Mouse (Mus musculus) left cerebral cortex, adult 18-20 months (tissue): ENCODE measurements around the gene Dhx15. TPM values are rescaled to one million over a fixed set of nuclear protein-coding genes. Genes with fewer than 3 reads are reported as not detected.
"Not testable (repeated sequence)": the region's sequence is repeated elsewhere in the genome, so short reads cannot be mapped to it uniquely, and the experiment has no call there.

Experiments used
- DNase-seq, 2 experiments: peaks; one replicate each; pipeline ENCODE4 v3.0.0; 2021 to 2022; ENCODE audit warnings: low spot score in 2 of 2, mixed read lengths in 1 of 2
- long read RNA-seq, 2 experiments: library from polyadenylated mRNA; stranded (forward); transcript quantifications; one replicate each; pipeline ENCODE4 v2.0.0; 2021
- total RNA-seq, 2 experiments: library from RNA; stranded (reverse); gene quantifications; 2 replicates each; pipeline ENCODE4 v1.2.3; 2021

The Dhx15 gene
- total RNA-seq = 10 to 100 TPM; 82.7 to 91.8 TPM
- long read RNA-seq, experiment 1, transcript Dhx15-201 (14 exons, 3,010 nt) = major isoform, 22 of 34 reads
- long read RNA-seq, experiment 1, partial matches to known transcripts = 6 of 34 reads
- long read RNA-seq, experiment 1, other reads (novel, unspliced or antisense) = 5 of 34 reads
- long read RNA-seq, experiment 2, transcript Dhx15-201 (14 exons, 3,010 nt) = major isoform, 13 of 21 reads
- long read RNA-seq, experiment 2, partial matches to known transcripts = 3 of 21 reads
- long read RNA-seq, experiment 2, other reads (novel, unspliced or antisense) = 4 of 21 reads

GRCm38 (mm10) chr5:52190371-52191179, at the start of gene Dhx15:
TSS of gene Dhx15 (minus strand) at chr5:52190514.
- peak; percentile 83 to 94 for DNase-seq

DNA sequence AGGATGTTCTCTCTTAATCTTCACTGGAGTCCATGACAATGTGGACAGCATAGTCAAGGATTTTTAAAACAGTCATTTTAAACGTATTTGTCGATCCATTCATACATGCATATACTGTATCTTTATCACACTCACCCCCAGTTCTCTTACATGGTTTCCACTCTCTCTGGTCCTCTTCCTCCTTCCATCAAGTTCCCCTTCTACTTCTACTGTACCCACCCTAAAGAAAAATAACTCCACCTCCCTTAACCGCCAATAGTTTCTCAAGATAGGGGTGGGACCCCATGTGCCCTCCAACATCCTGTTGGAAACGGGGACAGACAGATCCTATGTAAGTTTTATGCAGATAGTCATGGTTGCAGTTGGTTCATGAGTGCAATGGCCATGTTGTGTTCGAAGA, 48.6 kb upstream of the Dhx15 start:
- DNase-seq = no peak

- DNase-seq = no peak
Observed at GRCm38 (mm10) chr5:52237956-52238735, 47.8 kb upstream of the Dhx15 start.

- not testable (repeated sequence) for DNase-seq
Observed at GRCm38 (mm10) chr5:52236585-52236984, 46.3 kb upstream of the Dhx15 start.

GRCm38 (mm10) chr5:52234570-52234969, 44.3 kb upstream of the Dhx15 start:
- no peak for DNase-seq

GRCm38 (mm10) chr5:52233891-52234290, 43.6 kb upstream of the Dhx15 start:
- DNase-seq = no peak

GRCm38 (mm10) chr5:52232611-52233010, 42.3 kb upstream of the Dhx15 start:
- no peak for DNase-seq

GRCm38 (mm10) chr5:52232199-52232598, 41.9 kb upstream of the Dhx15 start:
- no peak for DNase-seq

DNA sequence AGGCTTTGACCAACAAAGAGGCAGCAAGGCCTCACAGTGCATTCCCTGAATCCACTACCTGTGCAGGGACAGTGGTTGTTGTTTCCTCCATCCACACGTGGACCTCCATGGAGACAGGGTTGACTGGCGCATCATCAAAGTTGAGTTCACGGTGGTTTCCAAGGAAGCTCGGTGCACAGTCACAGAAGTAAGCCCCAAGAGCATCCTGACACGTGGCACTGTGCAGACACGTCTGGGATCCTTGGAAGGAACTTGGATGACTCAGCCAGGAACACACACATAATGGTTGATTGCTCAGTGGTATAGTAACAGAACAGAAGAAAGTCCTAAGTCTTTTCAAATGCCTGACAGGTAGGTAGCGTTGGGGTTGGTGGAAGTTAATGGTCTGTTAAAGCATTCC, 40.2 kb upstream of the Dhx15 start:
- no peak for DNase-seq

DNA sequence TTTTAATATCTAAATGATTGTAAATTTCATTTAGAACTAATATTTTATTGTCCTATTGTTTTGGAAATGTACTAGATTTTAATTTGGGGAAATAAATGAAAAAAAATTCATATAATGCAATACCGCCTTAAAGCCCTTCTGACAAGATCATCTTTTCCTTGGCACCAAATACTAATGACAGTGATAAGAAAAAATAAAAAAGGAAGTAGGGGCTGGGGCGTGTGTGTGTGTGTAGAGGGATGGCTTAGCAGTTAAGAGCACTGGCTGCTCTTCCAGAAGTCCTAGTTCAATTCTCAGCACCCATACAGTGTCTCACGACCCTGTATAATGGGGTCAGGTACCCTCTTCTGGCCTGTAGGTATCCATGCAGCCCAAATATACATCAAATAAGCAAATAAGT, 36.4 kb upstream of the Dhx15 start:
- no peak for DNase-seq

DNA sequence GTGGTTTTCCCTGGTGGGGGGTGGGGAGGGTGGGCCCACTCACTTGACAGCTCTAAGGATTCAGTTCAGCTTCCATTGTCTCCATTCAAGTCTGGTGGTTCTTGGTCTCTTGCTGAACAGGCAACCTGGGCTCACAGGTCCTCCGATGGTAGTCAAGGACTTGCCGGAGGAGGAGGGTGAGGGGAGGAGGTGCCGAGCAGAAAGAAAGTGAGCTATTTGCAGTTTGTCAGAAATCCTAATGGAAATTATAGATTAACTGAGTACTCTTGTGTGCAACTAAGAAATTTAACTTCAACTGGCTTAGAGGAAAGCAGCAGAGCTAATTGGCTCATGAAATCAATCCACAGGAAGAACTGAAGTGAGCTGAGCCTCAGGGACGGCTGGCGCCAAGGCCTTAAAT, 31.3 kb upstream of the Dhx15 start:
- DNase-seq = no peak

DNA sequence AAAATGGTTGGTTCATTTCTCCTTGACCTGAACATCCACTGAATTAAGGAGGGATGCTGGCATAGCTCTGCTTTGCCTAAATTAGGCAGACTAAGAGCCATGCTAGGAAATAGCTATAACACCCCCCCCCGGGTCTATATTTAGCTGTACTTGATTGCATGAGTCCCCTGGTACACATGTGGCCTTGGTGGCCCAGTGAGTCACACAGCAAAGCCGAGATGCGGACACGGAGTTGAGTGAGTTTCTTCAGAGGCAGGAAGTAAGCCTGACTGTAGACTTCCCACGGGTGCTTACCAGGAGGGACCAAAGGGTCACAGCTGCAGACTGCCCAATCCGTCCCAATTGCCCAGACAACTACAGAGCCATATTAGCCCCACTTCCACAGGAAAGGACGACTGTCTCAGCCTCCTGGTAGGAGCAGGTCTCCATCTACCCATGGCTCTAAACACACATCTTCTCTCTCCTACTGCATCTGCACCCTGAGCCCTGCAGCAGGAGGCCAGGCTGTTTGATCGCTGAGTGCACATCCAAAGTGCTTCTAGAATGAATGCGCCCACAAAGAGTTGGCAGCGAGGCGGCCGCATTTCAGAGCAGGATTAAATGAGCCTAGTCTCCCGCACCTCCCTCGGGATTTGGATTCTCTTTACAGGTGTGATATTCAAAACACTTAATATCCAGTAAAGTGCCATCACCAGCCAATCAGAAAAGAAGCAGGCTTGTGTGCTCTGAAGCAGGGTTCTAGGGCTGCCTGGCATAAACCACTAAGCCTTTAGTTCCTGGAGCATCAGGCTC, 29.9 kb upstream of the Dhx15 start:
- DNase-seq = no peak

DNA sequence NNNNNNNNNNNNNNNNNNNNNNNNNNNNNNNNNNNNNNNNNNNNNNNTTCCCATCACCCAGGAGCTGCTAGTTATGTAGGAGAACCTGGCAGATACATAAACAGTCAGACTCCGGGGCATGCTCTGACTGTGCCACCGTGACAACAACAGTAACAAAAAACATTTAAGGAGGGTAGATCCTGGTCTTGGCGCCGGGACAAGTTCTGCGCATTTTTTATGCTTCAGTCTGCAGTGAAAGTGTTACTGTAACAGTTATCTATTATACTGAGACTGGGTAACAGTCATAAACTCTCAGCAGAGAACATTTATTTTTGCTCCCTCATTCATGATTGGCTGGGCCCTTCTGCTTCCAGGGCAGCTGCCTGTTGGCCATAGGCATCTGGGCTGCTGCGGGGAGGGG, 27.9 kb upstream of the Dhx15 start:
- no peak for DNase-seq

DNA sequence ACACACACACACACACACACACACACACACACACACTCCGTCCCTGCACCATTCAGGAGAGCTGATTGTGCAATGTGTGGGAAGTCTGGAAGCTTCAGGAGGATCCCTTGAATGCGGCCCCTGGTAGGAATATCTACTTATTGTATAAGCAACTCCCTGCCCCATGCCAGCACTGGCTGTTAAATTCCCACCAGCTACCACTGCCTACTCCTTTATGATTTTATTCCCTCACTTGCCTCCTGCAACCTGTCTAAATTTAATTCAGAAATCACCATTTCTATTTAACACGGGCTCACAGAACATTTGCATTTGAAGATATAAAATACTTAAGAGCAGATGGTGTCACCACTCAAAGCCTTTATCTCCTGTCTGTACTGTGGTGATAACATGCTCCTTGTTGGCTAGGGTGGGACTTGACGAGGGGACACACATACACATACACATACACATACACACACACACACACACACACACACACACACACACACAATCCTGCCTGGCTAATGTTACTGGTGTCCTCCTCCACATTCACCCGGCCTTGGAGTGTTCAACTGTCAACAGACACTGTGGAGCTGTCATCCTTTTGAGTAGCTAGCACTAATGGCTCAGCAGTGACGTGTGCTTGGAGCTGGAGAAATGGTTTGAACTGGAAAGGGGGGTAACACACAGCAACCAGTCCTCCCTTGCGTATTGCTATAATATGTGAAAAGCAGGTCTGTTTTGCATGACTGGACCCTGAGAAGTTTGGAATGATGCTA, 23.0 kb upstream of the Dhx15 start:
- peak in 1 of 2 experiments; percentile 17 for DNase-seq

- no peak for DNase-seq
Observed at GRCm38 (mm10) chr5:52191180-52191468, 810 bp upstream of the Dhx15 start.

GRCm38 (mm10) chr5:52189664-52190365, 499 bp downstream of the Dhx15 start:
- DNase-seq = peak in 1 of 2 experiments; percentile 17

GRCm38 (mm10) chr5:52188206-52188605, 2.1 kb downstream of the Dhx15 start:
- no peak for DNase-seq

DNA sequence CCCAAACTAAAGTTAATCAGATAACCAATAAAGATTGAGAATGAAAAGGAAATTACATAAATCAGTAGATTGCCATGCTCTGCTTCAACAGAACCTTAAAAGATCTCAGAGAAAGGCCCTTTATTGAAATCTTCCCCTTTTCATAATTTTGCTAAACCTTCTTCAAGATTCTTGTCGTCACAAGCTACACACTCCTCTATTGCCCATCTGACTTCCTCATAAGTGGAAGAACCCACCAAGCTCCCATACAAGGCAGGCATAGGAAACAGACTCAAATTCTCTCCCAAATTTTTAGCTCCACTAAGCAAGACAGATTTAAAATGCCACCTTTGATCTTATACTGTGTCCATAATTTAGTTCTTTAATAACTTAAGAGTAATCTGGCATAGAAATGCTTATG, 13.0 kb downstream of the Dhx15 start:
- DNase-seq = no peak

DNA sequence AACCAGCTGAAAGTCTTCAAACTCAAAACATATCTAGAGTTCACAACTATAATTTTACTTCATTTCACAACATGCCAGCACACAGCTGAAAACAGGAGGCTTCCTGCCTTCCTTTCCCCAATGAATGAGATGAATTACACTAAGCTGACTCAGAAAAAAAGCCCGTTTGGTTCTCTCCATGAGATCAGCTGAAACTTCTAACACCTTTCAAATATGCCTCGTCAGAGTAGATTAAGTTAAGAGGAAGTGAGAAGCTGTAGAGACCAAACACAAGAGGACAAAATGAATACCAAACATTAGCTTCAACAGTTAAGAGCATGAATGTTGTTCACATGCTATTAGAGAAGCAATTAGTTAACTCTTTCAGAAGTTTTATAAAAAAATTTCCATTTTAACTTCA, 21.8 kb downstream of the Dhx15 start:
- DNase-seq = no peak

DNA sequence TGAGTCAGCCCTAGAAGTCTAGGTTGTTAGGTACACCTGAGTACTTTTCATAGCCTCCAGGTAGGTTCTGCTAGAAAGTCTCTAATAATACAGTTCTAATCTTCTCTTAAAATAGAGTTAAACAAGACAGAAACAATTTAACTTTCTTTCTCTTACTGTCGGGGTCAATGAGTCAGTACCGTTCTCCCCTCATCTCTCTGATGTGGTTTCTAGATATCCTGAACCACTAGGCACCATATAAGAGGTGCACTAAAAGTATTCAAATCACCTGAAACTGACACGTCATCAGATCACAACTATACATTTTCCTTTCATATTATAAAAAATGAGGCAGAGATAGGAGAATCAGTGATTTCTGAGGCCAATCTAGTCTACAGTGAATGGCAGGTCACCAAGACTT, 41.2 kb downstream of the Dhx15 start:
- DNase-seq = no peak
